Mouse (Mus musculus) liver, embryonic 14.5 days (tissue): ENCODE results near the gene Tmem258.

Experiments
- CTCF ChIP-seq: IDR thresholded peaks from 2 replicates; pipeline ENCODE4 v1.5.1; 2016; ENCODE audit warnings: antibody characterized with exemption, low read depth, control low read depth
- EP300 ChIP-seq: IDR thresholded peaks from 2 replicates; pipeline ENCODE4 v1.6.1; 2016; ENCODE audit warnings: antibody characterized with exemption, low read depth

DNA sequence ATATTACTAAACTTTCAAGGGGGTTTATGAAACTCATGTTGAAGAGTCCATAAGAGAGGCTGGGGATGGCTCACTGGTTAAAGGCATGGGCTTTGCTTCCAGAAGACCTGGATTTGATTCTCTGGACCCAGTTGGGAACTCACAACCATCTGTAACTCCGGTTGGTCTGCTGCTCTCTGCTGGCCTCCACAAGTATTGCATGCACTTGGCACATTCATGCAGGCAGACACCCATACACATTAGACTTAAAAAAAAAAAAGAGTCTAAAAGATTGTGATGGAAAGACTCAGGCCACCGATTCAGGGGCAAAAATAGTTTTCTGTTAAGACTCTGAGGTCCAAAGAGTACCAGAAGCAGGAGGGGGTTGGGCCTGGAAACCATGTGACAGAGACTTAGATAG, 13.0 kb upstream of the Tmem258 start:
- TF ChIP-seq EP300 (no peak), CTCF (peak; percentile 87)
